Mouse (Mus musculus) cortical plate, adult 2 months (tissue): ENCODE data around the gene Nat9.

Source experiments
- CTCF ChIP-seq: fragments of 200-500 bp; IDR thresholded peaks from 2 replicates; pipeline ENCODE4 v1.5.1; 2011; ENCODE audit warnings: mild to moderate bottlenecking, control low read depth, low read length; ENCODE audit not compliant: insufficient read depth; ENCODE audit errors: extremely low read depth
- POLR2A ChIP-seq: fragments of 200-500 bp; IDR thresholded peaks from 2 replicates; pipeline ENCODE4 v1.6.1; 2011; ENCODE audit warnings: mild to moderate bottlenecking, low read length, control low read depth; ENCODE audit not compliant: insufficient read depth; ENCODE audit errors: extremely low read depth

- TF ChIP-seq POLR2A (no peak), CTCF (no peak)
Measured at GRCm38 (mm10) chr11:115147813-115148212, 39.8 kb downstream of the Nat9 start.
